Mouse (Mus musculus) G1E-ER4 (cell line): Measurements from ENCODE around the gene Ttc21a. TPM values are rescaled to one million over a fixed set of nuclear protein-coding genes. Genes with fewer than 3 reads are reported as not detected.

Source experiments
- GATA1 ChIP-seq: IDR thresholded peaks from one replicate; pipeline ENCODE4 v1.8.0; 2012; ENCODE audit warnings: low read length, inconsistent platforms
- polyA plus RNA-seq: library from polyadenylated mRNA; stranded (reverse); fragments of >175 nt; gene quantifications from 2 replicates; pipeline ENCODE4 v1.2.3, GENCODE M21; 2012

The Ttc21a gene
- polyA plus RNA-seq, 1 experiment, result 0.03 TPM

- TF ChIP-seq GATA1, result no peak
These were observed 26.8 kb downstream of the Ttc21a start for GRCm38 (mm10) chr9:119964206-119964605.

GRCm38 (mm10) chr9:119965186-119965585, 27.8 kb downstream of the Ttc21a start:
- no peak for TF ChIP-seq GATA1

GRCm38 (mm10) chr9:119966221-119966910, 29.0 kb downstream of the Ttc21a start:
- no peak for TF ChIP-seq GATA1

GRCm38 (mm10) chr9:119969811-119970210, 32.4 kb downstream of the Ttc21a start:
- TF ChIP-seq GATA1, result no peak

- TF ChIP-seq GATA1, result no peak
These were observed 32.8 kb downstream of the Ttc21a start for GRCm38 (mm10) chr9:119970221-119970620.

- no peak for TF ChIP-seq GATA1
These were observed 33.6 kb downstream of the Ttc21a start for GRCm38 (mm10) chr9:119970763-119971656.

GRCm38 (mm10) chr9:119972166-119972565, 34.8 kb downstream of the Ttc21a start:
- no peak for TF ChIP-seq GATA1

GRCm38 (mm10) chr9:119972582-119972981, 35.2 kb downstream of the Ttc21a start:
- no peak for TF ChIP-seq GATA1

- TF ChIP-seq GATA1, result no peak
These were observed 35.9 kb downstream of the Ttc21a start for GRCm38 (mm10) chr9:119973281-119973680.

- no peak for TF ChIP-seq GATA1
These were observed 36.6 kb downstream of the Ttc21a start for GRCm38 (mm10) chr9:119973869-119974520.

GRCm38 (mm10) chr9:119974609-119975008, 37.2 kb downstream of the Ttc21a start:
- no peak for TF ChIP-seq GATA1

GRCm38 (mm10) chr9:119975286-119975685, 37.9 kb downstream of the Ttc21a start:
- TF ChIP-seq GATA1, result no peak

- no peak for TF ChIP-seq GATA1
These were observed 39.5 kb downstream of the Ttc21a start for GRCm38 (mm10) chr9:119976704-119977556.

- no peak for TF ChIP-seq GATA1
These were observed 40.2 kb downstream of the Ttc21a start for GRCm38 (mm10) chr9:119977557-119978060.
